Mouse (Mus musculus) heart, postnatal 0 days (tissue): ENCODE data around the gene Xrcc6. TPM values are rescaled to one million over a fixed set of nuclear protein-coding genes. Genes with fewer than 3 reads are reported as not detected.

ENCODE experiments used
- ATAC-seq: fragments of 200-750 bp; cut with Nextera tagmentation; 2 replicates; pipeline ENCODE4 v1.8.0; 2017; ENCODE audit warnings: low read depth, moderate number of reproducible peaks, moderate library complexity; ENCODE audit not compliant: insufficient read depth
- DNase-seq: peaks from one replicate; pipeline ENCODE4 v3.0.0-alpha.2; 2016; ENCODE audit warnings: low spot score
- H3K27ac ChIP-seq: fragments of 300-500 bp; sonication (generic); 2 replicates; pipeline ENCODE4 v1.5.1; 2014; ENCODE audit warnings: low read depth, mild to moderate bottlenecking
- H3K27me3 ChIP-seq: fragments of 300-500 bp; sonication (generic); 2 replicates; pipeline ENCODE4 v1.6.1; 2014; ENCODE audit warnings: low read length, mixed read lengths; ENCODE audit not compliant: control insufficient read depth, insufficient read depth
- H3K36me3 ChIP-seq: fragments of 300-500 bp; sonication (generic); replicated peaks from 2 replicates; pipeline ENCODE4 v1.6.1; 2014; ENCODE audit warnings: low read length, mixed read lengths; ENCODE audit not compliant: control insufficient read depth, insufficient read depth
- H3K4me1 ChIP-seq: fragments of 300-500 bp; sonication (generic); 2 replicates; pipeline ENCODE4 v1.6.1; 2014; ENCODE audit warnings: antibody characterized with exemption; ENCODE audit not compliant: control insufficient read depth, insufficient read depth
- H3K4me2 ChIP-seq: fragments of 300-500 bp; sonication (generic); 2 replicates; pipeline ENCODE4 v1.6.1; 2014; ENCODE audit warnings: low read depth, mild to moderate bottlenecking, low read length, moderate library complexity
- H3K4me3 ChIP-seq: fragments of 300-500 bp; sonication (generic); 2 replicates; pipeline ENCODE4 v1.5.1; 2014; ENCODE audit warnings: low read depth, low read length
- H3K9ac ChIP-seq: fragments of 300-500 bp; sonication (generic); replicated peaks from 2 replicates; pipeline ENCODE4 v1.6.1; 2014; ENCODE audit warnings: low read depth, low read length, mixed read lengths
- H3K9me3 ChIP-seq: fragments of 300-500 bp; sonication (generic); replicated peaks from 2 replicates; pipeline ENCODE4 v1.6.1; 2016; ENCODE audit warnings: low read length; ENCODE audit not compliant: control insufficient read depth
- CTCF ChIP-seq: IDR thresholded peaks from 2 replicates; pipeline ENCODE4 v1.5.1; 2016; ENCODE audit warnings: antibody characterized with exemption, control low read depth, low read depth
- EP300 ChIP-seq: IDR thresholded peaks from 2 replicates; pipeline ENCODE4 v1.6.1; 2016; ENCODE audit warnings: antibody characterized with exemption, low read depth
- WGBS: fragments of 180-500 bp; shearing (Covaris S2); extraction: QIAGEN DNeasy Blood & Tissue Kit; methylation state at CpG from one replicate; pipeline ENCODE4 v1.1.7; 2014; 5-methylcytosine and 5-hydroxymethylcytosine counted together
- polyA plus RNA-seq: library from polyadenylated mRNA; unstranded; fragments of >200 nt; fragmentation: Nextera tagmentation; extraction: Ambion mirVana; gene quantifications from 2 replicates; pipeline ENCODE4 v1.2.1, GENCODE M21; 2015
- total RNA-seq: library from RNA; depleted of rRNA; stranded (reverse); fragments of >200 nt; gene quantifications from 2 replicates; pipeline ENCODE4 v1.2.3, GENCODE M21; 2014; ENCODE audit warnings: low replicate concordance

The Xrcc6 gene
- total and polyA plus RNA-seq, 2 experiments from 2014 or later: 36.8 to 37.2 TPM

- TF ChIP-seq CTCF: no peak
- no peak for TF ChIP-seq EP300
- 53% methylated on average over 5 of the region's 5 CpGs for WGBS
- ATAC-seq (no peak), DNase-seq (no peak)
- no peak overlapping the region for H3K27ac ChIP-seq
- H3K4me3 ChIP-seq: no peak overlapping the region
- no peaks in the 10 kb centered on the region for H3K36me3 ChIP-seq
- H3K27me3 ChIP-seq: no peaks in the 10 kb centered on the region; the same call in 1 of the 2 replicates
- H3K9me3 ChIP-seq: no peaks in the 10 kb centered on the region
- H3K9ac ChIP-seq: no peak overlapping the region
- H3K4me2 ChIP-seq: no peak overlapping the region
- no peaks in the 10 kb centered on the region for H3K4me1 ChIP-seq
These were observed 64.9 kb downstream of the Xrcc6 start for GRCm38 (mm10) chr15:82052544-82052943.

GRCm38 (mm10) chr15:82058719-82059201 lies 71.1 kb downstream of the Xrcc6 start, which contains the start of gene 4930407I10Rik:
TSS of gene 4930407I10Rik (plus strand) at chr15:82059151.
- 63% methylated on average over 1 of the region's 1 CpGs for WGBS
- H3K27ac ChIP-seq: no peak within 1 kb of the TSS
- peaks cover 18% of the 10 kb centered on the region for H3K27me3 ChIP-seq
- no peaks in the 10 kb centered on the region for H3K9me3 ChIP-seq
- TF ChIP-seq CTCF: no peak
- no peak for TF ChIP-seq EP300
- no peaks in the 10 kb centered on the region for H3K36me3 ChIP-seq
- H3K4me2 ChIP-seq: no peak within 1 kb of the TSS
- DNase-seq (no peak), ATAC-seq (no peak)
- H3K4me3 ChIP-seq: no peak within 1 kb of the TSS
- H3K9ac ChIP-seq: no peak within 1 kb of the TSS
- no peaks in the 10 kb centered on the region for H3K4me1 ChIP-seq

- TF ChIP-seq CTCF (no peak), EP300 (no peak)
- Histone ChIP-seq H3K27me3 (peaks cover 43% of the 10 kb centered on the region), H3K9me3 (no peaks in the 10 kb centered on the region), H3K36me3 (no peaks in the 10 kb centered on the region), H3K4me2 (no peak overlapping the region), H3K27ac (no peak overlapping the region), H3K4me1 (no peaks in the 10 kb centered on the region), H3K9ac (no peak overlapping the region), H3K4me3 (no peak overlapping the region)
- WGBS: 57% methylated on average over 14 of the region's 14 CpGs
- ATAC-seq (no peak), DNase-seq (no peak)
These were observed 76.3 kb downstream of the Xrcc6 start for GRCm38 (mm10) chr15:82063909-82064308.

GRCm38 (mm10) chr15:82065511-82065910 lies 77.9 kb downstream of the Xrcc6 start:
- 8% methylated on average over 7 of the region's 7 CpGs for WGBS
- no peaks in the 10 kb centered on the region for H3K9me3 ChIP-seq
- peak; percentile 65 for DNase-seq
- H3K4me1 ChIP-seq: no peaks in the 10 kb centered on the region
- TF ChIP-seq EP300 (no peak), CTCF (peak; percentile 82)
- no peak overlapping the region for H3K4me3 ChIP-seq
- H3K27ac ChIP-seq: no peak overlapping the region
- no peak overlapping the region; the same call in 1 of the 2 replicates for H3K9ac ChIP-seq
- no peak overlapping the region for H3K4me2 ChIP-seq
- H3K36me3 ChIP-seq: no peaks in the 10 kb centered on the region
- peaks cover 60% of the 10 kb centered on the region for H3K27me3 ChIP-seq
- no peak for ATAC-seq

GRCm38 (mm10) chr15:82069898-82070297 lies 82.3 kb downstream of the Xrcc6 start, which contains the start of gene Mei1:
TSS of gene Mei1 (plus strand) at chr15:82069996.
- Histone ChIP-seq H3K27me3 (peaks cover 42% of the 10 kb centered on the region), H3K4me3 (peak within 1 kb of the TSS; percentile 1; the same call in 1 of the 2 replicates), H3K4me1 (no peaks in the 10 kb centered on the region)

More at GRCm38 (mm10) chr15:82069898-82070297, 82.3 kb downstream of the Xrcc6 start, which contains the start of gene Mei1:
- DNase-seq (no peak), ATAC-seq (no peak)
- H3K9ac ChIP-seq: no peak within 1 kb of the TSS
- H3K36me3 ChIP-seq: no peaks in the 10 kb centered on the region
- H3K9me3 ChIP-seq: no peaks in the 10 kb centered on the region
- no peak within 1 kb of the TSS for H3K4me2 ChIP-seq
- TF ChIP-seq CTCF (no peak), EP300 (no peak)
- no peak within 1 kb of the TSS for H3K27ac ChIP-seq
- 17% methylated on average over 37 of the region's 40 CpGs for WGBS
